Mouse (Mus musculus): ENCODE results near the gene Ptprg.

Gene Ptprg

GRCm38 (mm10) chr14:11564456-11564855 is 11.1 kb downstream of the Ptprg start:
- DNase-seq (ENCODE audit: low read depth, low spot score): peak; percentile 49

DNA sequence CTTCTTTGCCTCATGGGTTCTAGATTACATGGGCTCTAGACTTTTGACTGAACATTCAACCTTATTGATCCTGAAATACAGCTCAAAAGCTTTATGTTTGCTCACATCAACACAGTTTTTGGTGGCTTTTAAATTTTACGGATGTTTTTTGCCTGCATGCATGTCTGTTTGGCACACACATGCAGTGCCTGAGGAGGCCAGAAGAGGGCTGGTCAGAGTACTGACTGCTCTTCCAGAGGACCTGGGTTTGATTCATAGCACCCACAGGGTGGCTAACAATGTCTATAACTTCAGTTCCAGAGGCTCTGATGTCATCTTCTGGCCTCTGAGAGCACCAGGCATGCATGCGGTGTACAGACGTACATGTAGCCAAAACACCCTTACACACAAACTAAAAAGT is 12.0 kb downstream of the Ptprg start:
- no peak for DNase-seq (ENCODE audit: low read depth, low spot score)

GRCm38 (mm10) chr14:11569734-11570133 is 16.4 kb downstream of the Ptprg start:
- no peak for DNase-seq (ENCODE audit: low read depth, low spot score)

DNA sequence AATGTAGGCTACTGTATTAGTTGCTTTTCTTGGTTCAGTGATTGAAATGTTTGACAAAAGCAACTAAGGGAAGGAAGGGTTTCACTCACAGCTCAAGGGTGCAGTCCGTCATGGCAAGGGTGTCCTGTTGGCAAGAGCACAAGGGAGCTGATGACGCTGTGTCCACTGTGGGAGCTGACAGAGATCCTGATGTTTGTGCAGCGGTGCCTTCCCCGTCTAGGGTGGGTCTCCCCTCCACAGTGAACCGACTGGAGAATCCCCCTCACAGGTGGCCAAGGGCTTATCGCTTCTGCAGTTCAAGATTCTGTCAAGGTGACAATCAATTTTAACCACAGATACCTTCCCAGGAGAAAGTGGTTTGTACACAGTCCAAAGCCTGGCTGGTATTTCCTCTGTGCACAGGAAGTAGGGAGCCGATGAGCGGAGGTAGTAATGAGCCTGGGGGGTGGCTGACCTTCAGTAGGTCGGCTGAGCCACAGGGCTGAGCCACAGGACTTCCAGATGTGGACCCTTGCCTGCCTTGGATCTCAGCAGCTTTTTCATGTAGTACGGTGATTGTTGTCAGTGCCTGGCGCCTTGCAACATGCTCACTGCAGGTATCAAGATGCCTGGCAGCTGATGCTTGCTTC is 18.5 kb downstream of the Ptprg start:
- DNase-seq (ENCODE audit: low read depth, low spot score): peak; percentile 67

DNA sequence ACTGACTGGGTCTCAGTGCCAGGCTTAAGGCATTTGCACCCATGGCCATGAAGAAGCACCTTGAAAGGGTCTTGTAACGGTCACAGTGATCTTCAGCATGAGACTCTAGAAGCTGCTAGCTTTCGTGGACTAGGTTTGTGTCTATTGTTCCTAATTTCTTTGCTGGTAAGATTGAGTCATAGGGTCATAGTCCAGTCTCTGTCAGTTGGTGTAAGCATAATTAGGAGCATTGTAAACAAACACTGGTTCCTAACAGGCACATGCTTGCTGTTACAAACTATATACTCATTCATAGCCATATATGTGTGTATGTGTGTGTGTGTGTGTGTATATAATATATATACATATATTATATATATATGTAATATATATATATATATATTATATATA is 19.1 kb downstream of the Ptprg start:
- DNase-seq (ENCODE audit: low read depth, low spot score): no peak

DNA sequence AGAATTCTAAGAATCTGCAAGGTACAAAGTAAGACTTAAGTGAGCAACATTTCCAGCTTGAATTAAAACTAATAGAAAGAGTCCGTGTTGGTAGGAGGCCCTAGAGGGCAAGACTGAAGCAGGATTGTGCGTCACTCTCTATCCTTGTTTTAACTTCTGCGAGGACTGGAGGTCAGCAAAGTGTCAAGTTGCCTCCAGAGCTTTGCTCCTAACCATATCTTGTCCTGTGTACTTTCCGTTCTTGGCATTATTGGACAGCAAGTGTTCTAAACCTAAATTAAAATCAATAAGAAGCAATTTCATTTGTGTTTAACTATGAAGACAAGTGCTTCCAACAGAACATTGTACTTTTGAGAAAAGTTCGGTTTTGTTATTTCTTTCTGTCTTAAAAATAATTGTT is 20.4 kb downstream of the Ptprg start:
- no peak for DNase-seq (ENCODE audit: low read depth, low spot score)

DNA sequence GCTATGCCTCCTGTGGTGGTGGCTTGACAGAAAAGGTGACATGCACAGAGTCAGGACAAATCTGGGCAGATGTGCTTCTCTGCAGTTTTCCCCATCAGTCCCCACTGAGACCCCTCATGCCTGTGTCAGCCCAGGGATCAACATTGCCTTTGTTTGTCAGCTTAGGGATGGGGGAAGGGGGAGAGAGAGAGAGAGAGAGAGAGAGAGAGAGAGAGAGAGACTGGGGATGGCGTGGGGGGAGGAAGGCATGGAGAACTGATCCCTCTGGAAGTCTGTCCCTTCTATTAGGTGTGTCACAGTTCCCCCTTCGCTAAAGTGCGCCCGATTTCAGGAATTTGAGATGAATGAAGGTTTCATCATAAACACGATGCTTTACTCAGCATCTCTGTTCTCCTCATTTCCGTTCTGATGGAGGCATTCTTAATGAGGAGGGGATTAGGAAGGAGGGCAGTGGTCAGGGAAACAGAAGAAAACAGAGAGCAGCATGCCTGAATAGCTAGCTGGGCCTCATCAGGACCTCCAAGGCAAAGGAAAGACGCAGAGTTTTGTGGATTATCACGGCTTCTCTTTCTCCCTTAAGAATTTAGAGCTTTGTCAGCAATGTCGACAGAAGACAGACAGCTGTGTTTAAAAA is 24.1 kb downstream of the Ptprg start:
- no peak for DNase-seq (ENCODE audit: low read depth, low spot score)

GRCm38 (mm10) chr14:11577910-11578309 is 24.6 kb downstream of the Ptprg start:
- no peak for DNase-seq (ENCODE audit: low read depth, low spot score)

DNA sequence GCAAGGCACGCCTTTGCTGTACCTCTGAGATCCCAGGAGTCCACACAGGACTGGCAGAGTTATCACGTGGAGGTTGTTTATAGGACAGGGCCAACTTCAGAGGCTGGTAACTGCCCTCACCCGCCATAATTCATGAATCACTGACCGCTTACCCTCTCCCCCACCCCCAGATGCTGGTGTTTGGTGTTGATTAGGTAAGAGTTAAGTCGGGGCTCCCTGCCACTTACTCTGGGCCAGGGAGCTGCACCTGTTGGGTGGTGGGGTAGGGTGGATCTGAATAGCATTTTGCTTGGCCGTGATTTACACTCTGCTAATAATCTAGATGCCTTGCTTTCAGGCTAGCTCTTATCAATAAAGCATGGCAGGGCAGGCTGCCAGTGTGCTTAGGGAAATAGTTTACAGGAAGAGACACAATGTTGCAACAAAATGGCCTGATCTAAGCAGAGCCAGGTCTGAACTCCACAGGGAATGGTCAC is 25.2 kb downstream of the Ptprg start:
- no peak for DNase-seq (ENCODE audit: low read depth, low spot score)

GRCm38 (mm10) chr14:11579950-11580349 is 26.6 kb downstream of the Ptprg start:
- DNase-seq (ENCODE audit: low read depth, low spot score): peak; percentile 59

GRCm38 (mm10) chr14:11584263-11584662 is 30.9 kb downstream of the Ptprg start:
- no peak for DNase-seq (ENCODE audit: low read depth, low spot score)

GRCm38 (mm10) chr14:11584929-11585633 is 31.7 kb downstream of the Ptprg start:
- no peak for DNase-seq (ENCODE audit: low read depth, low spot score)

DNA sequence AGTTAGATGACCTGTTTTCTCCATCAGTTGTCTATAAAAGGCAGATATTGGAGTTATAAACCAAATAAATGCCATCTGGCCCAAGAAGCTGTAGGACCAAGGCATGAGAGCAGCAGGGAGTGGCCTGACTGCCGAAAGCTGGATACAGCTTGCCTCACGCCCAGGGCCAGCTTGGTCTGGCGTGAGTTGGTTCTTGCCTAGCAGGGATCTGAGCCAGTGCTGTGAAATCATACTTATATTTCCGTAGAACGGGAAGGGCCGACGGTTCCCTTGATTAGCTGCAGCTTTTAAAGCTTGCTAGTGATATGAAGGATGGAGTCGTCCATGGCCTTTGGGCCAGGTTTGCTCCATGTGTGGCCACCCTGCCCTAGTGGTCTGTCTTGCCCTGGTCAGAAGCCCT is 37.1 kb downstream of the Ptprg start:
- no peak for DNase-seq (ENCODE audit: low read depth, low spot score)

GRCm38 (mm10) chr14:11592650-11593049 is 39.3 kb downstream of the Ptprg start:
- DNase-seq (ENCODE audit: low read depth, low spot score): no peak

DNA sequence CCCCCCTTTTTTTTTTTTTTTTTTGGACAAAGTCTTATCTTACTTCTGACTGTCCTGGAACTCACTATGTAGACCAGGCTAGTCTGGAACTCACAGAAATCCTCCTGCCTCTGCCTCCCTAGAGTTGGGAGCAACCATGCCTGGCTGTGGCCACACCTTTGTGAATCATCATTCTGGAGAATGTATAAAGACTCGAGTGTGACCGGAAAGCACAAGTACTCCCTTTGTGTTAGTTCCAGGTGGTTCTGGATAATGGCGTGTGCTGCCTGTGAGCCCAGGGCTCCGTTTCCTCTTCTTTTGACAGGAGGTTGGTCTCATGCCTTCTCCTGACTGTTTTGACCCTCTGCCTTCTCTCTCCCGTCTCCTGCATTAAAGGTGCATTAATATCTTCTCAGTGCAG is 41.0 kb downstream of the Ptprg start:
- DNase-seq (ENCODE audit: low read depth, low spot score): peak; percentile 70

- DNase-seq (ENCODE audit: low read depth, low spot score): no peak
These were observed 51.0 kb downstream of the Ptprg start for GRCm38 (mm10) chr14:11604133-11604865.

DNA sequence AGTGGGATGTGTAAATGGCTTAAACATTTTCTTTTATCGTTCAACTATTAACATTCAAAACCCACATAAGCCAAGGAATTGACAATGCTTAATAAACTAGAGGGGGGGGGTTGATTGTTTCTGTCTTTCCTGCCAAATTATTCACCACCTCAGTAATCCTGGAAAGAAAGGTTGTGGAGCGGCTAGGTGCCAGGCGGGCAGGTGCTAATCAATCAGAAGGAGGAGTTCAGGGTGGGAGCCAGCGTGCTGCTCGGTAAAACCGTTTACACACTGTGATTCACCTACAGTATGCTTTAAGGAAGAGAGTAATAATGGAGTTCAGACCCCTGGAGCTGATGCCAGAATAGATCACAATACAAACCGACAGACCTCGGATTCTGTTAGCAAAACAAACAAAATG is 55.0 kb downstream of the Ptprg start:
- no peak for DNase-seq (ENCODE audit: low read depth, low spot score)

GRCm38 (mm10) chr14:11609857-11610582 is 56.7 kb downstream of the Ptprg start:
- DNase-seq (ENCODE audit: low read depth, low spot score): no peak

DNA sequence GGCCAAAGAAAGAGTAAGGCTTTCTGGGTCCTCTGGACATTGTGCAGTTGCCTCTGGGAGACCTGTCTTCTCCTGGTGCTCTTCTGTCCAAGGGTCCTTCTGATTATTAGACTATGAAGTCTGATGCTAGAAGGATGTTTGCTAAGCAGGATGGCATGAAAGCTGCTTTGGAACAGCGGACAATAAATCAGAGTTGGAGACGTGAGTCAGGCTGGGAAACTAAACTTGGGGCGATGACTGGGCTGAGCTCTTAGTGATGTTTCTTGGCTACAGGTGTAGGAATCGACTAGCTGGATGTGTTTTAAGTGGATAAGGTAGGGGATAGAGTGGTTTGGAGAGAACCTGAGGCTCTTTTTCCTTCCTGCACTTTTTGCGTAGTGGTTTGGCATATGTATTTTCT is 59.1 kb downstream of the Ptprg start:
- no peak for DNase-seq (ENCODE audit: low read depth, low spot score)

DNA sequence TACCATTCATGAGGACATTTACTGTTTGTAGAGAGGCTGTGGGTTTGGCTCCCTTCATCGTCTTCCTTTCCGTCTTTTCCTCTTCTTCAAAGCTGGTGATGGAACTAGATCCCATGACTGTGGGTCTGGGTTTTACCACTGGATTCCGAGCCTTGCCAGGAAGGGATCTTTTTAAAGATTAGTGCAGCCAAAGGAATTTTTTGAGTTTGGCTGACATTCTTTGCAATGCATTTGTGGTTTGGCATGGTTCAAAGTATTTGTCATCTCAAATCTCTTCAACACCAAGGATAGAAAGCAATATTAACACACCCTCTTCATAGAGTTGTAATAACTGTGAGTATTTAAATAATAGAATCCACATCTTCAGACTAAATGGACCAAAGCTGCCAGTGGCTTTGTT is 59.8 kb downstream of the Ptprg start:
- DNase-seq (ENCODE audit: low read depth, low spot score): no peak

GRCm38 (mm10) chr14:11615697-11616096 is 62.4 kb downstream of the Ptprg start:
- DNase-seq (ENCODE audit: low read depth, low spot score): no peak

- no peak for DNase-seq (ENCODE audit: low read depth, low spot score)
These were observed 64.0 kb downstream of the Ptprg start for GRCm38 (mm10) chr14:11617362-11617761.

All from R1 (cell line).